Mouse (Mus musculus): ENCODE measurements around the gene Gapdhs.
"Not testable (repeated sequence)": the region's sequence is repeated elsewhere in the genome, so short reads cannot be mapped to it uniquely, and the experiment has no call there.

Gene Gapdhs

DNA sequence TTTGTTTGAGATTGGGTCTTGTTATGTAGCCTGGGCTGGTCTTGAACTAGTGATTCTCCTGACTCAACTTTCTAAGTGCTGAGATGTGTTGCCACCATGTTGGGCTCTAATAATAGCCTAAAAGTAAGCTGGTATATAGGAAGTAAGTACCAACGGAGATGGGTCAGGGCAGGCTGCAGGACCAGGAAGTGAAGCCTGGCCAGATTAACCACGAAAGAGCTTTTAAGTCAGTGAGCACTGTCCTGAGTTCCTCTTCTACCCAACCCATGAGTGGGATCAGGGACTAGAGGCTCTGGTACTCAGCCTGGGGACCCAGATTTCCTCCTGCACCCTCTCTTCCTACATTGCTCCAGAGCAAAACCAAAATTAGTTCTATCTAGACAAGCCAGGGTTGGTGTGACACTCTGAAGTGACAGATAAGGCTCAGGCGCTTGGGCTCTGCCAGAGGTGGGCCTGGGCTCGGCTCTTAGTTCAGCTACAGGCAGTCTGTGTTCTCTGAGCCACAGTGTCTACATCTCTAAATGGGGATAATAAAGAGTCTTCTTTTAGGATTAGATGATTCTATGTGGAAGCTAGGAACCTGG, 18.4 kb upstream of the Gapdhs start:
- POLR2A ChIA-PET: interaction anchor here in 1 of 4 experiments (0.6 kb wide), 1 partner anchor 156 kb away, joined by 3 read pairs; no protein-coding TSS in a partner anchor
- CTCF ChIA-PET: interaction anchor here in 2 of 4 experiments (0.7 to 1.2 kb wide), 2 partner anchors 17 to 111 kb away, joined by 3 read pairs; no protein-coding TSS in a partner anchor

- POLR2A ChIA-PET: interaction anchor here in 1 of 4 experiments (0.6 to 2.9 kb wide), 7 partner anchors 10 to 127 kb away, joined by 3 to 8 read pairs (median 4); no protein-coding TSS in a partner anchor
- CTCF ChIA-PET: interaction anchor here (0.5 to 2.4 kb wide), 18 partner anchors 9 to 646 kb away, joined by 3 to 15 read pairs (median 4); partner anchors contain the start of gene Cox6b1 (in 1 of the 4)
Measured at GRCm38 (mm10) chr7:30758853-30759252, 15.4 kb upstream of the Gapdhs start.

- CTCF ChIA-PET: interaction anchor here in 3 of 4 experiments (0.6 to 2.4 kb wide), 14 partner anchors 9 to 557 kb away, joined by 3 to 13 read pairs (median 4); partner anchors contain the start of genes Fam187b (in 1 of the 3), Gapdhs (in 1 of the 3) and Tmem147 (in 1 of the 3)
- POLR2A ChIA-PET: interaction anchor here in 2 of 4 experiments (0.6 to 1.8 kb wide), 4 partner anchors 9 to 79 kb away, joined by 3 to 5 read pairs (median 4); no protein-coding TSS in a partner anchor
Measured at GRCm38 (mm10) chr7:30757001-30757400, 13.5 kb upstream of the Gapdhs start.

DNA sequence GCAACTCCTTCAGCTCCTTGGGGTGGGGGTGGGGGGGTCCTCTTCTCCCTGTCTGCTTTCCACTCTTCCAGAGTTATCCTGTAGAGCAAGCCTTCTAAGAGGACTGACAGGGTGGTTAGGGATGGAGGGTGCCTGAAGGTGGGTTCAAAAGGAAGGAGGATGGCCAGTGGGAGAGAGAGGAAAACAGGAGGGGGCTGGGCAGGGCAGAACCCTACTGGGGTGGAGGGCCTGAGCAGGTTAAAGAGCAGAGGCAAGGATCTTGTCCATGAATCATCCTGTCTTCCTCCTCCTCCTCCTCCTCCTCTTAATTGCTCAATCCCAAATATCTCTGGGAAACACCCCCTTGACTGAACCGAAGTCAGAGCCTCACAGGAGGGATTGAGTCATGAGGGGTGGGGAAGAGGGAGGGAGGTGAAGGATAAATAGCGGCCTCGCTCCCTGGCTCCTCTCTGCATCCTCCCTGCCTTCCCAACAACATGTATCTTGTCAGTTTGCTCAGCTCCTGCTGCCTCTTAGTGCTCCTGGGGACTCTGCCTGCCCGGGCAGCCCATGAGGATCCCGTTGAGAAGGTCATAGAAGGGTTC, 7.7 kb upstream of the Gapdhs start, which contains the start of gene Sbsn:
Sbsn (plus strand) TSS at position 386 of the 584 bp plus-strand sequence.
- ChIA-PET CTCF (interaction anchor here in 3 of 4 experiments (0.6 to 0.9 kb wide), 4 partner anchors 11 to 130 kb away, joined by 3 to 8 read pairs (median 4); no protein-coding TSS in a partner anchor), POLR2A (interaction anchor here in 1 of 4 experiments (0.6 to 1.4 kb wide), 3 partner anchors 16 to 71 kb away, joined by 3 to 5 read pairs (median 3); no protein-coding TSS in a partner anchor)

GRCm38 (mm10) chr7:30749824-30750606, 6.5 kb upstream of the Gapdhs start:
- CTCF ChIA-PET: interaction anchor here in 3 of 4 experiments (0.7 to 1.5 kb wide), 4 partner anchors 9 to 128 kb away, joined by 3 to 8 read pairs (median 4); no protein-coding TSS in a partner anchor
- POLR2A ChIA-PET: interaction anchor here in 2 of 4 experiments (0.6 to 1.4 kb wide), 3 partner anchors 19 to 28 kb away, joined by 3 read pairs; no protein-coding TSS in a partner anchor

- POLR2A ChIA-PET: interaction anchor here in 1 of 4 experiments (0.5 to 1.4 kb wide), 4 partner anchors 10 to 206 kb away, joined by 3 to 5 read pairs (median 4); no protein-coding TSS in a partner anchor
Measured at GRCm38 (mm10) chr7:30747525-30748204, 4.2 kb upstream of the Gapdhs start.

DNA sequence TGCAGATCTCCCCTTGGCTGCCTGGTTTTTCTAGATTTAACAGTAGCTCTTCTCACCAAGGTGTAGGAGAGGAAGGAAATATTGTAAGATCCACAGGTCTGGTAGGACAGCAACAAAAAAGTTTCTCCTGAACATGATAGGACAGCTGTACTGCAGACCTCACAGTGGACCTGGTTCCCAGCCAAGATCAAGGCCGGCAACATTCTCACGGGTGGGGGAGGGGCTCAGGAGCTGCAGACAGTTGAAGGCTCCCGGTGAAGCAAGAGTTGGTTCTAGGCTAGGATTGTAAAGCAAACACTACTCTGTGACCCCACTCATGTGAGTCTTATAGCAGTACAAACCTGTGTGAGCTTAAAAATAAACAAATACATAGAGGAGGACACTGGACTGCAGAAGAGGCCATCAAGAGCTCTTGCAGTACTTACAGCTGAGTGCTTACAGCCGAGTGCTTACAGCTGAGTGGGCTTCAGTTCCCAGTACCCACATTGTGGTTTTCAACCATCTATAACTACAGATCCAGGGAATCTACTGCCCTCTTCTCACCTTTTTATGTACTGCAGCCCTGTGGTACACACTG, 629 bp upstream of the Gapdhs start:
- ChIA-PET CTCF (interaction anchor here (0.6 to 1.6 kb wide), 5 partner anchors 13 to 129 kb away, joined by 3 to 6 read pairs (median 3); no protein-coding TSS in a partner anchor), POLR2A (interaction anchor here in 2 of 4 experiments (0.6 to 1.4 kb wide), 6 partner anchors 10 to 123 kb away, joined by 3 to 5 read pairs (median 3); partner anchors contain the start of gene Ffar1 (in 1 of the 2))

More at GRCm38 (mm10) chr7:30747525-30748204, 4.2 kb upstream of the Gapdhs start:
- CTCF ChIA-PET: interaction anchor here (0.5 to 2.2 kb wide), 16 partner anchors 8 to 331 kb away, joined by 3 to 6 read pairs (median 4); partner anchors contain the start of genes Fam187b (in 1 of the 4) and Tmem147 (in 1 of the 4)

- CTCF ChIA-PET: not testable (repeated sequence)
Measured at GRCm38 (mm10) chr7:30742570-30742969, 911 bp downstream of the Gapdhs start.

GRCm38 (mm10) chr7:30736211-30736610, 7.3 kb downstream of the Gapdhs start:
- ChIA-PET CTCF (interaction anchor here in 1 of 4 experiments (0.6 to 0.7 kb wide), 2 partner anchors 19 to 1221 kb away, joined by 3 to 4 read pairs; no protein-coding TSS in a partner anchor), POLR2A (interaction anchor here in 2 of 4 experiments (0.6 to 1.5 kb wide), 2 partner anchors 22 to 34 kb away, joined by 4 read pairs; no protein-coding TSS in a partner anchor)

More at GRCm38 (mm10) chr7:30742570-30742969, 911 bp downstream of the Gapdhs start:
- POLR2A ChIA-PET: not testable (repeated sequence)

GRCm38 (mm10) chr7:30730064-30730722, 13.3 kb downstream of the Gapdhs start:
- CTCF ChIA-PET: interaction anchor here in 3 of 4 experiments (0.5 to 1.7 kb wide), 14 partner anchors 12 to 398 kb away, joined by 3 to 6 read pairs (median 3); no protein-coding TSS in a partner anchor
- POLR2A ChIA-PET: interaction anchor here (0.6 to 3.4 kb wide), 20 partner anchors 10 to 449 kb away, joined by 3 to 18 read pairs (median 3); partner anchors contain the start of genes 2200002J24Rik (in 1 of the 4), Atp4a (in 1 of the 4), Haus5 (in 1 of the 4) and Wdr62 (in 1 of the 4)

DNA sequence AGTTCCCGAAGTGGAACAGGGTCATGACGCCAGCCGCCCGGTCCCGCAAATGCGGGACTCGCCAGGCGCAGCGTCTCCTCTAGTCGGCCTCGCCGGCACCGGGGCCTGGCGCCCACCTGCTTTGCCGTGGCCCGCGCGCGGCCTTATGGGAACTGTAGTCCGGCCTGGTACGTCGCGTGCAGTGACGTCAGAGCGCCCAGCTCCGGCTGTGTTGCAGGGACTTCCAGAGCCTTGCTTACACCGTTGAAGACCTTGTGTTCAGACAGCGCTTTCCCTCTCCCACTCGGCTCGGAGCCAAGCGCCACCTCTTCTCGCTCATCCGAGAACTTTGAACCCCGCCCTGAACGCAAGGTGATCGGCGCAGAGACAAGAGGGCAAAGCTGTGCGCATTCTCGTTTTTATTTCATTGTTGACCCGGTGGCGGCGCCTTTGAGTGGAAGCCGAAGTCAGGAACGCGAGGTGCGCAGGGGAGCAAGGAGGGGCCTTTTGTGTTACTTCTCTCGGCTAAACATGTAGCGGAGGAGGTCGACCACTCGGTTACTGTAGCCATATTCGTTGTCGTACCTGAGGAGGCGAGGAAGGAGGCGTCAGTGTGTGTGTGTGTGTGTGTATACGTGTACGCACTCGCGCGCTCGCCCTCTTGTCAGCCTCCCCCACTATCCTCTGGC, 14.0 kb downstream of the Gapdhs start, which contains the start of gene Tmem147:
Tmem147 (minus strand) TSS at position 145 of the 668 bp plus-strand sequence.
- ChIA-PET CTCF (interaction anchor here (0.6 to 1.7 kb wide), 17 partner anchors 12 to 387 kb away, joined by 3 to 6 read pairs (median 3); partner anchors contain the start of gene Upk1a (in 1 of the 4)), POLR2A (interaction anchor here (0.7 to 3.4 kb wide), 15 partner anchors 9 to 449 kb away, joined by 3 to 18 read pairs (median 4); partner anchors contain the start of genes 2200002J24Rik (in 1 of the 4), Atp4a (in 1 of the 4), Haus5 (in 1 of the 4) and Wdr62 (in 1 of the 4))

GRCm38 (mm10) chr7:30728739-30729395, 14.6 kb downstream of the Gapdhs start:
- ChIA-PET POLR2A (interaction anchor here in 3 of 4 experiments (0.9 to 3.4 kb wide), 10 partner anchors 9 to 355 kb away, joined by 3 to 18 read pairs (median 4); partner anchors contain the start of genes 2200002J24Rik (in 1 of the 3), Atp4a (in 1 of the 3) and Haus5 (in 1 of the 3)), CTCF (interaction anchor here (0.6 to 1.7 kb wide), 15 partner anchors 11 to 386 kb away, joined by 3 to 6 read pairs (median 3); partner anchors contain the start of gene Upk1a (in 1 of the 4))

- ChIA-PET CTCF (interaction anchor here in 1 of 4 experiments (0.6 kb wide), 1 partner anchor 10 kb away, joined by 6 read pairs; no protein-coding TSS in a partner anchor), POLR2A (interaction anchor here in 1 of 4 experiments (0.8 to 1.1 kb wide), 2 partner anchors 11 to 17 kb away, joined by 3 to 4 read pairs; no protein-coding TSS in a partner anchor)
Measured at GRCm38 (mm10) chr7:30728214-30728613, 15.3 kb downstream of the Gapdhs start.

DNA sequence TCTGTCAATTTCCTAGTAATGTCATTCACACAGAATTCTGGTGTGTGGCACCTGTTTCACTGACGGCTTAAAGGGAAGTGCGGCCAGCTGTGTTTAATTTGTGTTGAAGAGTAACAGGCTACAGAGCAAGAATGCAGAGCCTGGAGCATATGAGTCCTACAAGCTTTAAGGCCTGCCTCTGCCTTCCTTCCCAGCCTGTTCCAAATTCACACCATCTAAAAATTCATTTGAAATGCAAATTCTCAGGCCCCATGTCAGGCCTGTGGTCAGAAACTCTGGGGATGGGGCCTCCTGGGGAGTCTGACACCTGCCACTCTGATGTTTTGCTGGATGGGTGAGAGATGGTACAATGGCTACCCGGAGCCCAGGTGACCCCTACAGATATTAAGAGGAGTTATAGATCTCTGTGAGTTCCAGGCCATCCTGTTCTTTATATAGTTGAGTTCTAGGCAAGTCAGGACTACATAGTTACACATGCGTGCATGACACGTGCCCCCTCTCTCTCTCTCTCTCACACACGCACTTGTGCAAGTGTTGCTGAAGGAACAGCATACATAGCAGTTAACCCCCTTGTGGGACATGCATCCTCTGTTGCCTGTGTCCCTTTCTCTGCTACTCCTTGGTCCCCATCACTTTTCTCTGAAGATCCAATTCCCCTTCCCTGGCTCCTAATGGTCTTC, 20.1 kb downstream of the Gapdhs start:
- ChIA-PET CTCF (no interaction called here), POLR2A (interaction anchor here in 2 of 4 experiments (0.5 to 0.6 kb wide), 2 partner anchors 35 to 63 kb away, joined by 3 to 4 read pairs; no protein-coding TSS in a partner anchor)

All from embryonic stem cell, embryonic (primary cell).